Mouse (Mus musculus): ENCODE data around the gene Birc2.
"Not testable (repeated sequence)": the region's sequence is repeated elsewhere in the genome, so short reads cannot be mapped to it uniquely, and the experiment has no call there.

The Birc2 gene

GRCm38 (mm10) chr9:7836905-7837805 is at the start of gene Birc2:
Gene Birc2 (minus strand): TSS chr9:7837064.
- DNase-seq: peak; percentile 90 to 94

GRCm38 (mm10) chr9:7884346-7884745 is 47.5 kb upstream of the Birc2 start:
- no peak for DNase-seq

GRCm38 (mm10) chr9:7882304-7882865 is 45.5 kb upstream of the Birc2 start:
- DNase-seq: no peak

GRCm38 (mm10) chr9:7873511-7874211 is 36.8 kb upstream of the Birc2 start:
- peak in 1 of 2 experiments; percentile 17 for DNase-seq

- DNase-seq: peak; percentile 66 to 81
Measured at GRCm38 (mm10) chr9:7872775-7873439, 36.0 kb upstream of the Birc2 start, which contains the start of gene Birc3. Gene Birc3 (minus strand): TSS chr9:7873186.

GRCm38 (mm10) chr9:7872044-7872774 is 35.3 kb upstream of the Birc2 start:
- no peak for DNase-seq

- DNase-seq: peak in 1 of 2 experiments; percentile 15
Measured at GRCm38 (mm10) chr9:7871316-7872043, 34.6 kb upstream of the Birc2 start.

GRCm38 (mm10) chr9:7870556-7871315 is 33.9 kb upstream of the Birc2 start:
- DNase-seq: no peak

- DNase-seq: no peak
Measured at GRCm38 (mm10) chr9:7868838-7869491, 32.1 kb upstream of the Birc2 start.

GRCm38 (mm10) chr9:7867981-7868380 is 31.1 kb upstream of the Birc2 start:
- DNase-seq: no peak

- DNase-seq: not testable (repeated sequence)
Measured at GRCm38 (mm10) chr9:7866981-7867380, 30.1 kb upstream of the Birc2 start.

- no peak for DNase-seq
Measured at GRCm38 (mm10) chr9:7860976-7861375, 24.1 kb upstream of the Birc2 start.

GRCm38 (mm10) chr9:7855912-7856311 is 19.0 kb upstream of the Birc2 start:
- DNase-seq: no peak

GRCm38 (mm10) chr9:7855374-7855773 is 18.5 kb upstream of the Birc2 start:
- DNase-seq: no peak

- DNase-seq: not testable (repeated sequence)
Measured at GRCm38 (mm10) chr9:7854196-7854595, 17.3 kb upstream of the Birc2 start.

GRCm38 (mm10) chr9:7852346-7853230 is 15.7 kb upstream of the Birc2 start:
- DNase-seq: no peak

GRCm38 (mm10) chr9:7851841-7852240 is 15.0 kb upstream of the Birc2 start:
- no peak for DNase-seq

GRCm38 (mm10) chr9:7848191-7848590 is 11.3 kb upstream of the Birc2 start:
- no peak for DNase-seq

GRCm38 (mm10) chr9:7846667-7847199 is 9.9 kb upstream of the Birc2 start:
- DNase-seq: no peak
